Mouse (Mus musculus): ENCODE results near the gene Smco1. TPM values are rescaled to one million over a fixed set of nuclear protein-coding genes. Genes with fewer than 3 reads are reported as not detected.

Gene Smco1
- polyA plus RNA-seq, 1 experiment from 2014 or later = not detected

MicroRNAs within 50 kb of the gene (microRNA counts, 519-probe panel; counts per million panel counts)
- microRNA mmu-miR-1946a = 2,135 counts per million, percentile 38 among the panel's probes with 10 or more counts

Small RNAs within 50 kb of the gene (microRNA-seq; reads per million reads assigned to microRNA genes)
- gene Mir1946a = not detected

Other genes with a start within 250 kb of the Smco1 start
- gene Pak2, start 192.1 kb upstream of the Smco1 start, polyA plus RNA-seq (2015; fragmentation: Nextera tagmentation; extraction: Ambion mirVana) = 24.9 and 29.9 TPM in 2 replicates
- gene Pigx, start 171.7 kb upstream of the Smco1 start, polyA plus RNA-seq (2015; fragmentation: Nextera tagmentation; extraction: Ambion mirVana) = 94.0 and 94.8 TPM in 2 replicates
- gene Cep19, start 171.7 kb upstream of the Smco1 start, polyA plus RNA-seq (2015; fragmentation: Nextera tagmentation; extraction: Ambion mirVana) = 48.0 and 51.0 TPM in 2 replicates
- gene Nrros, start 105.9 kb upstream of the Smco1 start, polyA plus RNA-seq (2015; fragmentation: Nextera tagmentation; extraction: Ambion mirVana) = 7.7 and 9.7 TPM in 2 replicates
- not detected in 2 replicates for gene Bex6, start 91.6 kb upstream of the Smco1 start, polyA plus RNA-seq (2015; fragmentation: Nextera tagmentation; extraction: Ambion mirVana)
- gene Fbxo45, start 24.3 kb upstream of the Smco1 start, polyA plus RNA-seq (2015; fragmentation: Nextera tagmentation; extraction: Ambion mirVana) = 5.6 and 6.0 TPM in 2 replicates
- gene Wdr53, start 24.2 kb upstream of the Smco1 start, polyA plus RNA-seq (2015; fragmentation: Nextera tagmentation; extraction: Ambion mirVana) = 14.2 and 15.8 TPM in 2 replicates
- 23.4 and 23.8 TPM in 2 replicates for gene Rnf168, start 6.0 kb downstream of the Smco1 start, polyA plus RNA-seq (2015; fragmentation: Nextera tagmentation; extraction: Ambion mirVana)
- gene Ubxn7, start 60.8 kb downstream of the Smco1 start, polyA plus RNA-seq (2015; fragmentation: Nextera tagmentation; extraction: Ambion mirVana) = 17.9 and 18.3 TPM in 2 replicates
- gene Tm4sf19, start 129.0 kb downstream of the Smco1 start, polyA plus RNA-seq (2015; fragmentation: Nextera tagmentation; extraction: Ambion mirVana) = not detected in 2 replicates
- gene Tctex1d2, start 148.2 kb downstream of the Smco1 start, polyA plus RNA-seq (2015; fragmentation: Nextera tagmentation; extraction: Ambion mirVana) = 37.9 and 41.9 TPM in 2 replicates
- gene Pcyt1a, start 159.5 kb downstream of the Smco1 start, polyA plus RNA-seq (2015; fragmentation: Nextera tagmentation; extraction: Ambion mirVana) = 46.9 and 50.5 TPM in 2 replicates
- gene Slc51a, start 216.4 kb downstream of the Smco1 start, polyA plus RNA-seq (2015; fragmentation: Nextera tagmentation; extraction: Ambion mirVana) = 0.19 TPM in 1 of 2 replicates, not detected in the other
- not detected in 2 replicates for gene Zdhhc19, start 224.8 kb downstream of the Smco1 start, polyA plus RNA-seq (2015; fragmentation: Nextera tagmentation; extraction: Ambion mirVana)